Mouse (Mus musculus): ENCODE measurements at regions not wholly inside any gene's neighbourhood (a gene's known extent, or its start where the extent isn't known, plus 50 kb on each side); places are given as distances from the start of the nearest gene placed in this dataset.

DNA sequence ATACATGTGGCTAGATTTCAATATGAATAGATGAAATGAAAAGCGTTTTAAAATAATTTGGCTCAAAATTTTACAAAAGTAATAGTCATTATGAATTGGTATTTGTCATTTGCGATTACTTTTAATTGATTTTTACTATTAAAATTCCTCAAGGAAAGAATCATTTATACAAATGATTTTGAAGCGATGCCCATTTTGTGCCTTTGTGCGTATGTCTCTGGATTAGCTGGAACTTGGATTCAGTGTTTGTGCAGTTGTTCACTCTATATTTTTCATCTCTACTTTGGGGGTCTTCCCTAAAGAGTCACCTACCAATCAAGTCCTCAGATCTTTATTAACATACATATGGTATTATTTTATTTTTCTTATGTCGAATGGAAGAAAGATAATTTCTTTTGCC, 274.3 kb downstream of the Ptprc start:
- TF ChIP-seq POLR2A (IDR thresholded peaks at IDR 0.05; ENCODE audit: borderline replicate concordance, extremely low read depth, low read depth, low read length) (no peak), CTCF (IDR thresholded peaks at IDR 0.05; ENCODE audit: insufficient read depth, low read length) (no peak)

Measured in lung, adult 2 months (tissue).